Mouse (Mus musculus) adrenal gland, adult (tissue): ENCODE measurements around the gene Zfp362.

Experiments used
- DNase-seq, 2 experiments: peaks; one replicate each; pipeline ENCODE4 v3.0.0; 2022 to 2023; ENCODE audit warnings: low spot score in 1 of 2; ENCODE audit not compliant: inconsistent age in 2 of 2

Gene Zfp362

DNA sequence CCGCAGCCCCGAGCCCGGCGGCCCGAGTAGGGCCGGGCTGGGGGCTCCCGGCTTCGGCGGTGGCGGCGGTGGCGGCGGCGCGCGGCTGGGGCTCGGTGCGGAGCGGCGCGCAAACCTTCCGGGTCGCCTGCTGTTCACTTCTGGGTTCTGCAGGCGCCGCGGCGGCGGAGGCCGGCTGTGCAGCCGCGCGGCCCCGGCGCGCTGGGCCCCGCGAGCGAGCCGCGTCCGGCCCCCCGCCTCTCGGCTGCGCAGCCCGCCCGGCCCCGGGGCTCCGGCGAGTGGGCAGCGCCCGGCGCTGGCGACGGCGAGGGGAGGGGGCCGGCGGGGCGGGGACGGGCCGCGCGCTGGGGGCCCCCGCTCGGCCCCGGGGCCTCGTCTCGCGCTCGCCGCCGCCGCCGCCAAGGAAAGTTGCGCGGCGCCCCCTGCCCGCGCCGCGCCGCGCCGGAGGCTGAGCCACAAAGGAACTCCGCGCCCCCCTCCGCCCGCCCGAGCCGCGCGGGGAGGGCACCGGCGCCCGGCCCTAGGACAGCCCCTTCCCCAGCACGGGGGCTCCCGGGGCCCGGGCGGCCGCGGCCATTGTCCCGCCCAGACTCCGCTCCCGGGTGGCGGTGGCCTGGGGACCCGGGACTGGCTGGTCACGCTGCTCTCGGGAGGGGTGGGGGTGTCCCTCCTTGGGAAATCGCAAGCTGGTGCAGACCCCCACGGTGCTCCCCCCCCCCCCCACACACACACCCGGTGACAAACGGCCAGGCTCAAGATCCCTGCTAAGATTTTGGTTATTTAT, at the start of gene Zfp362:
Zfp362 (minus strand) TSS at position 3 of the 784 bp plus-strand sequence.
- peak; percentile 61 to 83 for DNase-seq

DNA sequence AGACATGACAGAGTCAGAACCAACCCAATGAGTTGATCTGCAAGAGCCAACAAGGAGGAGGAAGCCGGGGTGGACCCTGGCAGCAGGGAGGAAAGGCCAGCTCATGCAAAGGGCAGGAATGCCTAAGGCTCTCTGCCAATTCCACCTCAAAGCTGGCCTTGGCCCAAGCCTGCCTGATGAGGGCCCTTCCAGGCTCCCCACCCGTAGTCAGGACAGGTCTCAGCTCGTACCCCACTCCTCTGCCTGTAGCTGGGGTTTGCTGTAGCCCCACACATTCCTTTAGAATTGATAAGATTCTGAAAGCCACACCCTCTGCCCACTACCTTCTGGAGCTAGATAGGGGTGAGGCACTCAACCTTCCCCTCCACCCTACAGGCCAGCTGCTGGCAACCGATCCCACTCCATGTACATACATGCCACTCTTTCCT, 49.8 kb upstream of the Zfp362 start:
- peak; percentile 89 to 93 for DNase-seq

DNA sequence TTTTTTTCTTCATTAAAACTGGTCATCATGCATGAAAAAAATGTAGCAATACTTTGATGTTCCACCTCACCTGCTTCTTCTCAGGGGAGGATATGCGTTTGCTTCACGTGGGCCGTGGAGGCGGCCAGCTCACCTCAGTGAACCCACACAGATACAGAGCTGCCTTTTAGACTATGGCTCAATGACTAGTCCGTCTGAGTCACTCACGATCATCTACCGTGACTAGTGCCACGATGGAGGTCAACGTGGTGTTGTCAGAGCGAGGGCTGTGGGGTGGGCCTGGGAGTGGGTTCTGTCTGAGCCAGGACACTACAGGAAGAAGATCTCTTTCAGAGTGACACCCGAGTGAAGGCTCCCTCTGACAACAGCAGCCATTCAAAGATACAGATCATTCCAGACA, 47.3 kb upstream of the Zfp362 start:
- peak in 1 of 2 experiments; percentile 63 for DNase-seq

DNA sequence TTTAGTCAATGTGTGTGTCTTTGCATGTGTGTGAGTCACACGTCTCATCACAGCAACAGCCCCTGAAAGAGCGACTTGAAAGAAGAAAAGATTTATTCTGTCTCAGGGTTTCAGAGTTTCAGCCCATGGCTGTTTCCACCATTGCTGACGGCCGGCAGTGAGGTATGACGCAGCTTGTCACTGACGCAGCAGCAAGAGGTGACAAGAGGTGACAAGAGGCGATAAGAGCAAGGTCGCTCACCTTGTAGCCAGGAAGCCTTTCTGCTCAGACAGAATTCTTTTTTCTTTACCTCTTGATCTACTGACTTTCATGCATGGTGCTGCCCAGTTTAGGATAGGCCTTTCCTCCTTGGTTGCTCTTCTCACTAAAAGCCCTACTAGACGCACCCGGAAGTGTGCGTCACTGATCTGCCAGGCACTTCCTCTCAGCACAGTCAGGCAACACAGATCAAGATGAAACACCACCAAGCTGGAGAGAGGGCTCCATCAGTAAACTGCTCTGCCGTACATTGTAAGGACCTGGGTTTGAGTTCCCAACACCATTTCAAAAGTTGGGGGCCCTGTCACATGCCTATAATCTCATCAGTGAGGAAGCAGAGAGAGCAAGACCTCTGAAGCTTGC, 46.5 kb upstream of the Zfp362 start:
- peak; percentile 55 to 75 for DNase-seq

DNA sequence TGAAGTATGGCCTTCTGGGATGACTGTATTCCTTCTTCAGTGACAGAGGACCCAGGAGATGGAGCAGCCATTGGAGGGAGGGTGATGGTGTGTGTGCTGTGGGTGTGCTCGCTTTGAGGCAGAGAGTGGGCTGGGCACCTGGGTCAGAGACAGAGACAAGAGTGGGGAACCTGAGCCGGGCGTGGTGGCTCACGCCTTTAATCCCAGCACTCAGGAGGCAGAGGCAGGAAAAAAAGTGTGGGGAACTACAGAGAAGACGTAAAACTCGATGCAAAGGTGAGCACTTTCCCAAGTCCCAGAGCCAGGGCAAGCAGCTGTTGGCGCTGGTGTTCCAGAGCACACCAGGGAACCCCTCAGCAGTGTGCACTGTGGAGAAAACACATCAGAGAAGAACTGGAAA, 43.8 kb upstream of the Zfp362 start:
- DNase-seq: no peak

DNA sequence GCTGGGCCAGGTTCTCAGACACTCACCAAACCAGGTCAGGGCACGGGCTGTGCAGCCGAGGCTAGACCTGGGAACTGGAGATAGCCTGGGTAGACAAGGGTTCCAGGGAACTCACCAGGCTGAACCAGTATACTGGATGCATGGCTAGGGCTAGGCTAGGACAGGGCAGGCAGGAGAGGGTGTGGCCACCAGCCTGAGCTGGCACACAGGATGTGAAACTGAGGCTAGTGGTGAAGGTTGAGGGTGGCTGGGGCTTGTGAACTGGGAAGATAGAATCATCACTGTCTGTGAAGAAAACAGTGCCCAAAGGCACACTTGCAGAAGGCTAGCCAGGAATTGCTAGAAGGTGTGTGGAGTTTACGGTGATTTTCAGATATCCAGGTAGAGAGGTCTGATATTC, 43.1 kb upstream of the Zfp362 start:
- DNase-seq: no peak

DNA sequence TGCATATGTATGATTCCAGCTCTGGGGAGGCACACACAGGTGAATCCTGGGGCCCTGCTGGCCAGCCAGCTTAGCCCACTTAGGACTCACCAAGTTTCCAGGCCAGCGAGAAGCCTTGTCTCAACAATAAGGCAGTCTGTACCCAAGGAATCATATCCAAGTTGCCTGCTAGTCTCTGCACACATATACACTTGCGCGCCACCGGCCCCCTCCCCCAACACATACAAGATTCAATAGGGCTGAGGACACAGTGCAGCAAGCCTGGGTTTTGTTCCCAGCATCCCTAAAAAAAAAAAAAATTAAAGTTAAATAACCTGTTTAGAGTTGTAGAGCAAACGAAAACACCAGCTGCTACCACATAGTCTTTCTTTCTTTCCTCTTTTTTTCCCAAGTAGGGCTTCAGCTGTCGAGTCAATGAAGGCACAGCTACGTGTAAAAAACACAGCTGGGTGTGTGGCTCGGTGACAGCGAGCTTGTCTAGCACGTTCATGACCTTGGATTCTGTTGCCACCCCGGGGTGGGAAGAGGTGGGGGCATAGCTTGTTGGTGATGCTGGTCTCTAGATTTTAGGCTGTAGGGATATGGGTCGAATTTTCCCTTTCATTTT, 39.6 kb upstream of the Zfp362 start:
- no peak for DNase-seq

DNA sequence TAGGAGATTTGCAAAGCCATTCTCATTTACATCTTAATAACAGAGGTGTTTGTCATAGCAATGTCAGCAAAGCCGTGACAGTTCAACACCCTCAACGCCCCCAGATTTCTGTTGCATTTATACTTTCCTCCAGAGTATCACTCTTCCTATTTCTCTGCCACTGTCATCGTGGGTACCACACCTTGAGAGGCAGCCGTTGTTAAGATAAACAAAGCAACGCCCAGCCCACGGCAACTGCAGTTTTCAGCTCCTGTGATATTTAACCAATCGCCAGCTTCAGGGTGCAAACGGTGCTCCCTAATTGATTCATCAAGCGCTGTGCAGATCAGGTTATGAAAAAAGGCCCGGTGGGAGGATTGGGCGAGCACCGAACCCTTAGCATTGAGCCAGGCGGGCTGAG, 38.7 kb upstream of the Zfp362 start:
- no peak for DNase-seq

DNA sequence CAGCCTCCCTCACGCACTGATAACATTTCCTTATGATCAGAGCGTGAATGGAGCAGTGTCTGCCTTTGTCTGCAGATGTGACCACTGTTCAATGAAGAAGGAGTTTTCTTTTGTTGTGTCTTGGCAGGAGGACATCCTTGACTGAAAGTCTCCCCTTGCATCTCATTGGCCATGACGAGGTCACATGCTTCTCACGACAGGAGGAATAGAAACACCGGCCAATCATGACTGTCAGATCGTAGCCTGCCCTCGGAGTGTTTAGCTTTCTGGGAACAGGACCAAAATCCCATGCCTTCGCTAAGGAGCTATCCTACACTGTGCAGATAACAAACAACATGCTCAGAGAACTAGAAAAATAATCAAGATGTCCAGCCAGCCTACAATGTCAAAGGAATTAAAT, 35.4 kb upstream of the Zfp362 start:
- no peak for DNase-seq

DNA sequence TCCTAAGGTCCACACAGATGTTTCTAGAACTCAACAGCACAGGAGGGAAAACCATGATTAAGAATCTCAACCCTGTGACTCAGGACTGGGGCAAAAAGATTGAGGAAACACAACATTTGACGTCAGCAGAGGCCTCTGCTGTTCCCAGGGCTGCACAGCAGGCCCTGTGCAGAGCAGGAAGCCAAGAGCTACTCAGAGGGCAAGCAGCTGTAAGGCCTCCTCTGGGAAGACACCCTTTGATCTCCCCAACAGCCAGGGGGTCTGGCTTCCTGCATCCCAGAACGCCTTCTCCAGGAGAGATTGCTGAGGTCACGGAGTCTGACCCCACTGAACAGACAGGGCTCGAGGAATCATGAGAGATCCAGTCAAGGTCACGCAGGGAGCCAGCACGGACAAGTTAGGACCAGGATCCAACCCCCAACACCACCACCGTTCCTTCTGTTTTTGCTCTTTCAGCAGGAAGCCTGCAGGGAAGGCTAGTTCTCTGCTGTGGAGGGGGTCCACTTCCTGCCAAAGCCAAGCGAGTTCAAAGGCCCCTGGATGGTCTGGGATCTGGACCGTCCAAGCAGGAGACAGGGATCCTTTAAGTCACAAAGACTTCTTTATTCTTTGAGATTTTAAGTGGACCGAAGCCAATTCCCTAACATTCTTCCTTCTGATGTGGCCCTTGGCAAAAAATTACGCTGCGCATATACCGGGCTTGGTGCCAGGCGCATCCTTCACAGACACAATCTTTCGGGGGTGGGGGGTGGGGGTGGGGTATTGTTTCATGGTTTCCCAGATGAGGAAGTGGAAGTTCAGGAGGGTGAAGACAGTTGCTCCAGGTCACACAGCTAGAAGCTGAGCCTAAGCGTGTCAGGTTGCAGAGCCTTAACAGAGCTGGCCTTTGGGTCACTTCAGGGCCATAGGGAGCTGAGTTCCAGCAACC, 34.2 kb upstream of the Zfp362 start:
- peak; percentile 65 to 82 for DNase-seq

DNA sequence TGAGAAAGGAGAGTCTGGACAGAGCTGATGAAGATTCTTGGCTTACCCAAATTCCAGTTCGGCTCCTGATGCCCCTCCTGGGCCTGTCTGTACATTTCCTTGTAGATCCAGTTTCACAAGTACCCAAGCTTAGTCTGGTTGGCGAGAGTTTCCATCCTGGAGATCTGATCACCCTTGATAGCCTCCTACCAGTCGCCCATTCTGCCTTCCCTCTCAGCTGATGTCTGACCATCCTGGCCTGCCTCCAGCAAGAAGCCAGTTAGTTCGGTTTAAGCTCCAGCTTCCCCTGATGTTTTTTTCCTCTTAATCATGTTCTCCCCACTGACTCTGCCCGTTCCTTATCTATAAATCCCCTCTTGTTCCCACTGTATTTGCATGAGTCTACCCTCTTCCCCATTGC, 32.4 kb upstream of the Zfp362 start:
- DNase-seq: no peak

DNA sequence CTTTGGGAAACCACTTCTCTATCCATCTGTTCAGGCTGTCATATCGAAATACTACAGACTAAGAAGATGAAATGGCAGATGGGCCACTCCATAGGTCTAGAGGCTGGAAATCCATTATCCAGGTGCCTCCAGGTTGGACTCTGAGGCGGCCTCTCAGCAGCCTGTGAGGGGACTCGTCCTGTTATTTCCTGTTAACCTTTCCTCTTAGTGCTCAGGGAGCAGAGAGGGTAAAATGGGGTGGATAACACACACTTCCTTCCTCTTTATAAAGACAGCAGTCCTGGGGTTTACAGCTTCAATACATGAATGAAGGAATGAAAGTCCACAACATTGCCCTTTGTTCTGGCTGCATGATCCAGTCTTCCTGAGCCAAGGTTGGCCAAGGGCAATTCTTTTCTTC, 18.3 kb upstream of the Zfp362 start:
- peak in 1 of 2 experiments; percentile 30 for DNase-seq

DNA sequence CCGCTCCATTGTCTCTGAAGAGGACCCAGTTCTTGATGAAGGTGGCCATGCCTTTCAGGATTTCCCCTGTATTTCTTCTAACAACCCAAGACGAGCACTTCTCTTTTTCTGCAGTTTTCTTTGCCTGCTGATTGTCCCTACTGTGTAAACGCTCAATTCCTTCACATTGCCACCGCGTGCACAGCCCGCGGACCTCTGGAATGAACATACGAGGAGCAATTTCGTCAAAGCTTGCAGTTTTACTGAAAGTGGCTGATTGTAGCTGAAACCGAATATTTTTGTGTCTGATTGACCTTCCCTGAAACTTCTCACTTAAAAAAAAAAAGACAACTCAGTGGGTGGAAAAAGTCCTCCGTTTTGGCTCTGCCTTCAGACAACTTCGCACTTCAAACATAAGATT, 14.7 kb upstream of the Zfp362 start:
- DNase-seq: no peak

DNA sequence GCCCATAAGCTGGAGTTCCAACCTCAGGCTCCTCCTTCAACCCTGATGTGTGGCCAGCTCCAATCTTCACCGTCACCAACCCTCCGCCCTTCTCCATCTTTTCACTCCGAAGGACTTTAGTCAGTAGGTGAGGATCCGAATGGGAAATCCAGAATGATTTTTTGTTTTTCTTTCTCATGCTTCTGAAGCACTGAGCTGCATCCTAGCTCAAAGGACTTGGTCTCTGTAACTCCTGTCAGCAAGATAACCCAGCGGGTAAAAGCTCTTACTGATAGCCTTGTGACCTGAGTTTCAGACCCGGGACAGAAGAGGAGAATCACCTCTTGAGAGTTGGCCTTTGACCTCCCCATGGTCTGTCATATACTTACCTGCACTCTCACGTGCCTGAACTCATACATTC, 11.2 kb upstream of the Zfp362 start:
- no peak for DNase-seq

DNA sequence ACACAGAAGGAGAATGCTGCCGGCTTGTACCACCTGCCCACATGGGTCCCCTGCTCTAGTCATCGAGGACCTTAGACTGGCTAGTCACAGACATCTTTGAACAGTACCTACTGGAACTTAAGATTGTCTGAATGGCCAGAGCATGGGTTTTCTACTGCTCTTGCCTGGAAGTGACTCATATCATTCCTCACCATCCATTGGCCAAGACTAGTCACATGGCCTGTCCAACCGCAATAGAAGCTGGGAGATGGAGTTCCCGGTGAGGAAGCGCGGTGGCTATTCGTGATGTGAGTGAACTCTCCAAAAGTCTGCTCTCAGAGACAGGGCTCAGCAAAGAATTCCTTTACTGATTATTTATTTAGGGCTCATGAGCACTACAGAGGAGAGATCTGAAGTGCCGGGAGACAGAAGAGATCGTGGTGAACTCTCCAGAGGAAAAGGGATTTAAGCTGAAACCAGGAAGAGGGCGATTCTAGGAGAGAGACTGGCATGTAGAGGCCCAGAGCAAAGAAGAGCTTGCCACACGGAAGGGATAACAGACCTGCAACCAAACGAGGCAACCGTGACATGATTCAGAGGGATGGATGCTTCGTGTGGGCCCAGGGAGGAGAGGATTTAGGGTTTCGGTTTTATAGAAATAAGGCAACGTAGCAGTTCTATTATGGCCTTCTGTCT, 5.7 kb upstream of the Zfp362 start:
- peak; percentile 86 to 94 for DNase-seq

DNA sequence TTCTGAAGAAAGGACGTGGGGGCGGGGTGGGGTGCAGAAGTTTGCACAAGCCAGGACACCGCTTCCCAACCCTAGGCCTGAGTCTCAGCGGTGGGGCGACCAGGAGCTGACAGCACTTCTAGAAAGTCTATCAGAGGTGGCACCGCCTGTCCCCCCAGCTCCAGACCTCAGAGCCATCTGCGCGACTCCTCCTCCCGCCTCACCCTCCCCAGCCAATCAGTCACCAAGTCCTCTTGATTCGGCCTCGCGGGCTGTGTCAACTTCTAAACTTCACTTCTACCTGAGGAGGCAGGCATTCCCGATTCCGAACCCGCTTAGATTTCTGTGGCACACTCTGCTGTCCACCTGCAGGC, 958 bp upstream of the Zfp362 start:
- peak; percentile 87 to 93 for DNase-seq

DNA sequence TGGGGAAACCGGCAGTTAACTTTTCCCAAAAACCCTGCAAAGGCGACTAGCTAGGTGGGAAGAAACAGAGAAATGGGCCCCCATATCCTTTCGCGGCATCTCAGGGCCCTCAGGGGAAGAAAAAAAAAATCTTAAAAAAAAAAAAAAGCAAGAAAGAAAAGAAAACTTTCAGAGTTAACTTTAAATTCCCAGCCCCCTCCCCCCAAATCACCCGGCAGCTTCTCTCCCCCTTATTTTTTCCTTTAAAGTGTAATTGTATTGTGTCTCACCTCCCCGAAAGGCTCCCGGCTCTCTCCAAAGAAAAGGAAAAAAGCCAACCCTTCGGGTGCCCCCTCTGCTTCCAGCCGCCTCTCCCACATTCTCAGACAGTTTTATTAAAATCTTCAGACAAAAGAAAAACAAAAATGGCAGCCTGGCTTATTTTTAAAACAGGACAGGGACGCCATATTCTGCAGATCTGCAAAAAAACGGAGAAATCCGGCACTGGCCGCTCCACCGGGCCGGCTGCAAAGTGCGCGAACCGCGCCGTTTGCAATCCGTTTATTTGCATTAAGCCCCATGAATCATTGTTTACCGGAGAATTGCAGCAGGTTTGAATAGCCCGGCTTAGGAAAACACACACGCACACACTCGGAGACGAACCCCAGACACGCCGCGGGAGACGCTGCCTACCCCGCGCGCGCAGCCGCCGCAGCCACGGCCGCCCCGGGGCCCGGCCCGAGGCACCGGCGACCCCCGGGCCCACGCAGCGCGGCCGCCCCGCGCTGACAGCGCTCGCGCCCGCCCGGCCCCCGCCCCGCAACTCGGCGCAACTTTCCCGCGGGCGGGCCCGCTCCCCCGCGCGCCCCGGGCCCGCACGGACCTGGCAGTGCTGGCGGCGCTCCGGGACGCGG, 449 bp downstream of the Zfp362 start:
- DNase-seq: peak; percentile 50 to 86

DNA sequence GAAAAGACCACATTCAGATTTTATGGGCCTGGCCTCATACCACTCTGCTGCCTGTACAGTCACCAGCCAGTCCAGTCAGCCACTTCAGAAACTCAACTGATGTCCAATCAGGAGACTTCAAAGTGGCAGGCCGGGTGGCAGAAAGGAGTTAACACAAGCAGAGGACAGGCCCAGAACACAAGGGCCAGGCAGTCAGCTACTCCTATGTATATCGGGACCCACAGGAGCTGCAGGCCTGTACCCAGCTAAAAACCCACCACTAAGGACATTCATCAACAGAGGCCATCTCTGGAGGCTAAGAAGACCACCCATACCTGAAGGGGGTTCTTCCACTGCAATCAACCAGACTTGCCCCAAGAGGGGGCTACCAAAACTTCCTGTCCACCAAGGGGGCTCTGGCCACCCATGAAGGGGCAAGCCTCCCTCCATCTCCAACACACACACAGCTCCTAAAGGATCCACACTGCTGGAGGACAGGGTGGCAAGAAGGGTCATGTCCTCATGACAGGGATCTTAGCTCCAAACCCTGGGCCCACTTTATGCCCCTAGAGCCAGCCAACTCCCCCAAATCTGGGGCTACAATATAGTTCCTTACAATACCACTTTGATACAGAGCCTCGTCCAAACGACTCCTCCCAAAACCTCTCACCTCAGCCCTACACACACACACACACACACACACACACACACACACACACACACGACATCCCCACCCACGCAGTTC, 1.3 kb downstream of the Zfp362 start:
- DNase-seq: peak; percentile 47 to 78

DNA sequence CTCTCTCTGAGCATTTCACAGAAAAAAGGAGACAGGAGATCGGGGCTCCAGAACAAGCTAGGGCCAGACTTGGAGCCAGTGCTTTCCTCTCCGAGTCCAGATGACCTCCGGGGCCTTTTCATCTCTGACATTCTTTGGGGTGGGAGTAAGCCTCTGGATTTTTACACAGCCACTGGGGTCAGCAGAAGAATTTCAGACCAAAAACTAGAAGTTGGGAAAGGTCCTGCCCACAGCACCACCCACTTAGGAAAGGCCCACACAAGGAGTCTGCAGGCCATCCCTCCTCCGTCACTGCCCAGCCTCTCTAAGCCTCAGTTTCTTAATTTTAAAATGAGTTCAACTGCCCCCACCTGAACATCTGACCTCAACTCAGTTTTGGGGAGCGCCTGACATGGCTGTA, 2.3 kb downstream of the Zfp362 start:
- DNase-seq: peak in 1 of 2 experiments; percentile 14
